Mouse (Mus musculus) bone marrow, adult 2 months (tissue): ENCODE data around the gene Actl6a. TPM values are rescaled to one million over a fixed set of nuclear protein-coding genes. Genes with fewer than 3 reads are reported as not detected.
"Not testable (repeated sequence)": the region's sequence is repeated elsewhere in the genome, so short reads cannot be mapped to it uniquely, and the experiment has no call there.

Experiments
- H3K27ac ChIP-seq: fragments of 200-500 bp; 2 replicates; pipeline ENCODE4 v1.5.1; 2012; ENCODE audit warnings: low read depth, mild to moderate bottlenecking, control low read depth, inconsistent platforms, low read length; ENCODE audit not compliant: control insufficient read depth, poor library complexity, insufficient read depth
- H3K4me1 ChIP-seq: fragments of 200-500 bp; 2 replicates; pipeline ENCODE4 v1.6.1; 2011; ENCODE audit warnings: low read length; ENCODE audit not compliant: control insufficient read depth, insufficient read depth
- H3K4me3 ChIP-seq: fragments of 200-500 bp; replicated peaks from 2 replicates; pipeline ENCODE3; 2011; ENCODE audit warnings: mild to moderate bottlenecking, low read depth, low read length, control low read depth; ENCODE audit not compliant: control insufficient read depth
- CTCF ChIP-seq: fragments of 200-500 bp; IDR thresholded peaks from 2 replicates; pipeline ENCODE4 v1.5.1; 2011; ENCODE audit warnings: low read length, control low read depth; ENCODE audit not compliant: control insufficient read depth, insufficient read depth
- POLR2A ChIP-seq: fragments of 200-500 bp; IDR thresholded peaks from 2 replicates; pipeline ENCODE4 v1.6.1; 2011; ENCODE audit warnings: low read depth, mild to moderate bottlenecking, control low read depth, low read length, borderline replicate concordance; ENCODE audit not compliant: control insufficient read depth
- WGBS: fragments of 180-500 bp; shearing (Covaris S2); methylation state at CpG from one replicate; pipeline ENCODE4 v1.1.7; 2018; 5-methylcytosine and 5-hydroxymethylcytosine counted together
- polyA plus RNA-seq: library from polyadenylated mRNA; stranded (reverse); fragments of >200 nt; gene quantifications from 2 replicates; pipeline ENCODE4 v1.2.4, GENCODE M21; 2011; ENCODE audit warnings: low replicate concordance; ENCODE audit not compliant: missing spikeins, insufficient read depth, insufficient read length

The Actl6a gene
- 62.6 and 65.0 TPM in 2 replicates for polyA plus RNA-seq

- not testable (repeated sequence) for H3K4me1 ChIP-seq, H3K27ac ChIP-seq, H3K4me3 ChIP-seq
- WGBS, result 83% methylated on average over 9 of the region's 9 CpGs
Observed at GRCm38 (mm10) chr3:32705647-32706348, at the start of gene Actl6a. Gene Actl6a, plus strand, starts transcription at chr3:32706298.

GRCm38 (mm10) chr3:32656398-32656994 lies 49.6 kb upstream of the Actl6a start:
- Histone ChIP-seq H3K4me1 (no peaks in the 10 kb centered on the region), H3K4me3 (no peak overlapping the region), H3K27ac (no peak overlapping the region)
- TF ChIP-seq POLR2A (no peak), CTCF (no peak)
- 38% methylated on average over 10 of the region's 10 CpGs for WGBS

GRCm38 (mm10) chr3:32658401-32658800 lies 47.7 kb upstream of the Actl6a start:
- no peaks in the 10 kb centered on the region for H3K4me1 ChIP-seq
- no peak overlapping the region for H3K27ac ChIP-seq
- no peak for TF ChIP-seq POLR2A
- no peak for TF ChIP-seq CTCF
- no peak overlapping the region for H3K4me3 ChIP-seq
- WGBS, result 53% methylated on average over 7 of the region's 7 CpGs

GRCm38 (mm10) chr3:32658821-32659220 lies 47.3 kb upstream of the Actl6a start:
- 60% methylated on average over 16 of the region's 16 CpGs for WGBS

GRCm38 (mm10) chr3:32659506-32659905 lies 46.6 kb upstream of the Actl6a start:
- Histone ChIP-seq H3K4me3 (no peak overlapping the region), H3K4me1 (no peaks in the 10 kb centered on the region), H3K27ac (no peak overlapping the region)
- WGBS, result 92% methylated on average over 2 of the region's 2 CpGs
- TF ChIP-seq CTCF (no peak), POLR2A (no peak)

More at GRCm38 (mm10) chr3:32658821-32659220, 47.3 kb upstream of the Actl6a start:
- no peak overlapping the region for H3K27ac ChIP-seq
- H3K4me1 ChIP-seq, result no peaks in the 10 kb centered on the region
- no peak overlapping the region for H3K4me3 ChIP-seq
- TF ChIP-seq CTCF (no peak), POLR2A (no peak)

- no peak overlapping the region for H3K27ac ChIP-seq
- H3K4me3 ChIP-seq, result no peak overlapping the region
- no peak for TF ChIP-seq POLR2A
- no peak for TF ChIP-seq CTCF
- no peaks in the 10 kb centered on the region for H3K4me1 ChIP-seq
- WGBS, result 36% methylated on average over 8 of the region's 8 CpGs
Observed at GRCm38 (mm10) chr3:32660276-32660675, 45.8 kb upstream of the Actl6a start.

GRCm38 (mm10) chr3:32660831-32661555 lies 45.1 kb upstream of the Actl6a start:
- Histone ChIP-seq H3K4me3 (no peak overlapping the region), H3K4me1 (no peaks in the 10 kb centered on the region), H3K27ac (no peak overlapping the region)
- 58% methylated on average over 8 of the region's 8 CpGs for WGBS
- TF ChIP-seq POLR2A (no peak), CTCF (no peak)

- no peak overlapping the region for H3K4me3 ChIP-seq
- 92% methylated on average over 3 of the region's 3 CpGs for WGBS
- no peaks in the 10 kb centered on the region for H3K4me1 ChIP-seq
- TF ChIP-seq POLR2A (no peak), CTCF (no peak)
- no peak overlapping the region for H3K27ac ChIP-seq
Observed at GRCm38 (mm10) chr3:32661556-32661930, 44.6 kb upstream of the Actl6a start.
